Mouse (Mus musculus): ENCODE measurements at regions not wholly inside any gene's neighbourhood (a gene's known extent, or its start where the extent isn't known, plus 50 kb on each side); places are given as distances from the start of the nearest gene placed in this dataset.

GRCm38 (mm10) chr1:48866926-48867325 is 1974.3 kb upstream of the Slc39a10 start:
- no peak for DNase-seq (ENCODE audit: low read depth)
- TF ChIP-seq CTCF (IDR thresholded peaks at IDR 0.05; ENCODE audit: borderline replicate concordance, extremely low read depth, insufficient read depth, insufficient read length) (no peak), POLR2A (IDR thresholded peaks at IDR 0.05; ENCODE audit: borderline replicate concordance, extremely low read depth, insufficient read depth, insufficient read length, poor library complexity, severe bottlenecking) (no peak)

GRCm38 (mm10) chr1:48881373-48881772 is 1988.7 kb upstream of the Slc39a10 start:
- peak; percentile 48 for DNase-seq (ENCODE audit: low read depth)
- TF ChIP-seq POLR2A (IDR thresholded peaks at IDR 0.05; ENCODE audit: borderline replicate concordance, extremely low read depth, insufficient read depth, insufficient read length, poor library complexity, severe bottlenecking): no peak
- no peak for TF ChIP-seq CTCF (IDR thresholded peaks at IDR 0.05; ENCODE audit: borderline replicate concordance, extremely low read depth, insufficient read depth, insufficient read length)

- DNase-seq (ENCODE audit: low read depth): peak; percentile 23
- no peak for TF ChIP-seq CTCF (IDR thresholded peaks at IDR 0.05; ENCODE audit: borderline replicate concordance, extremely low read depth, insufficient read depth, insufficient read length)
- TF ChIP-seq POLR2A (IDR thresholded peaks at IDR 0.05; ENCODE audit: borderline replicate concordance, extremely low read depth, insufficient read depth, insufficient read length, poor library complexity, severe bottlenecking): no peak
These were observed 2000.9 kb upstream of the Slc39a10 start for GRCm38 (mm10) chr1:48893571-48893970.

- DNase-seq (ENCODE audit: low read depth): no peak
- TF ChIP-seq POLR2A (IDR thresholded peaks at IDR 0.05; ENCODE audit: borderline replicate concordance, extremely low read depth, insufficient read depth, insufficient read length, poor library complexity, severe bottlenecking): no peak
- TF ChIP-seq CTCF (IDR thresholded peaks at IDR 0.05; ENCODE audit: borderline replicate concordance, extremely low read depth, insufficient read depth, insufficient read length): no peak
These were observed 1984.0 kb upstream of the Tmeff2 start for GRCm38 (mm10) chr1:48916419-48916818.

GRCm38 (mm10) chr1:48943126-48943525 is 1957.3 kb upstream of the Tmeff2 start:
- DNase-seq (ENCODE audit: low read depth): no peak
- no peak for TF ChIP-seq CTCF (IDR thresholded peaks at IDR 0.05; ENCODE audit: borderline replicate concordance, extremely low read depth, insufficient read depth, insufficient read length)
- no peak for TF ChIP-seq POLR2A (IDR thresholded peaks at IDR 0.05; ENCODE audit: borderline replicate concordance, extremely low read depth, insufficient read depth, insufficient read length, poor library complexity, severe bottlenecking)

- peak; percentile 1 for DNase-seq (ENCODE audit: low read depth)
- TF ChIP-seq POLR2A (IDR thresholded peaks at IDR 0.05; ENCODE audit: borderline replicate concordance, extremely low read depth, insufficient read depth, insufficient read length, poor library complexity, severe bottlenecking): no peak
- TF ChIP-seq CTCF (IDR thresholded peaks at IDR 0.05; ENCODE audit: borderline replicate concordance, extremely low read depth, insufficient read depth, insufficient read length): no peak
These were observed 1956.6 kb upstream of the Tmeff2 start for GRCm38 (mm10) chr1:48943826-48944225.
